In genomic region chr1:154076684-154077475, GRCm38 (mm10) we compare ENCODE assay signal across 10 mouse cellular contexts.
DNase-seq lines count a peak whose midpoint lies in the region; ATAC-seq and TF ChIP-seq lines count a peak whose summit lies in the region.
"Had no signal": no experiment of that assay in that cellular context is flagged by ENCODE, and none has a peak within 500 bp of the region (broad histone marks: within the 10 kb centered on the region; RNA-seq: fewer than 3 reads in every experiment).

No protein-coding gene starts in this region.

- no peak overlapping the region for H3K27ac ChIP-seq in intestine, postnatal 0 days (ENCODE audit: low read depth, low read length)
- H3K27ac ChIP-seq in intestine, embryonic 15.5 days, result no peak overlapping the region
- H3K27ac ChIP-seq: hindbrain, embryonic 15.5 days; midbrain, embryonic 13.5 days had no signal

- no peaks in the 10 kb centered on the region for H3K9me3 ChIP-seq in intestine, postnatal 0 days (ENCODE audit: control insufficient read depth)
- H3K9me3 ChIP-seq in intestine, embryonic 15.5 days, result no peaks in the 10 kb centered on the region
- H3K9me3 ChIP-seq: hindbrain, embryonic 15.5 days; midbrain, embryonic 13.5 days had no signal

- no peaks in the 10 kb centered on the region for H3K36me3 ChIP-seq in intestine, postnatal 0 days (ENCODE audit: control insufficient read depth, insufficient read depth)
- no peaks in the 10 kb centered on the region for H3K36me3 ChIP-seq in intestine, embryonic 15.5 days
- H3K36me3 ChIP-seq: hindbrain, embryonic 15.5 days; midbrain, embryonic 13.5 days had no signal

- H3K27me3 ChIP-seq in intestine, postnatal 0 days (replicated peaks; ENCODE audit: control insufficient read depth, insufficient read depth, low read length), result no peaks in the 10 kb centered on the region
- H3K27me3 ChIP-seq in intestine, embryonic 15.5 days (replicated peaks), result no peaks in the 10 kb centered on the region
- H3K27me3 ChIP-seq: hindbrain, embryonic 15.5 days; midbrain, embryonic 13.5 days had no signal

- DNase-seq in adrenal gland, adult 2 months, result peak; percentile 22
- no peak for DNase-seq in adrenal gland, postnatal 25 days
- DNase-seq in 3T3-L1 (ENCODE audit: low read depth, low spot score), result peak; percentile 29

- H3K4me1 ChIP-seq in intestine, postnatal 0 days (replicated peaks; ENCODE audit: control insufficient read depth, insufficient read depth, low read length), result 0 out of 2 replicates have a peak, but pooled peaks cover 2% of the 10 kb centered on the region
- H3K4me1 ChIP-seq in intestine, embryonic 15.5 days (replicated peaks), result 0 out of 2 replicates have a peak, but pooled peaks cover 4% of the 10 kb centered on the region
- H3K4me1 ChIP-seq: hindbrain, embryonic 15.5 days; midbrain, embryonic 13.5 days had no signal

- 65% methylated on average over 10 of the region's 10 CpGs for whole genome bisulfite sequencing in intestine, postnatal 0 days
- 71% methylated on average over 10 of the region's 10 CpGs for WGBS in intestine, embryonic 15.5 days

- no peak overlapping the region for H3K4me2 ChIP-seq in intestine, postnatal 0 days (replicated peaks; ENCODE audit: low read depth)
- no peak overlapping the region for H3K4me2 ChIP-seq in intestine, embryonic 15.5 days (replicated peaks)
- H3K4me2 ChIP-seq: hindbrain, embryonic 15.5 days; midbrain, embryonic 13.5 days had no signal

- peak; percentile 78 for TF ChIP-seq CTCF in intestine, postnatal 0 days (IDR thresholded peaks at IDR 0.05; ENCODE audit: low read depth)

- H3K9ac ChIP-seq in intestine, postnatal 0 days (ENCODE audit: low read depth, low read length), result no peak overlapping the region
- no peak overlapping the region for H3K9ac ChIP-seq in intestine, embryonic 15.5 days
- H3K9ac ChIP-seq: hindbrain, embryonic 15.5 days; midbrain, embryonic 13.5 days had no signal

- no peak for ATAC-seq in intestine, postnatal 0 days
- no peak for ATAC-seq in intestine, embryonic 15.5 days
- ATAC-seq in common myeloid progenitor, adult 5-6 weeks (replicated peaks; ENCODE audit: low read depth, poor library complexity, severe bottlenecking), result peak; percentile 68
- ATAC-seq in erythroid progenitor cell, adult 5-6 weeks (replicated peaks; ENCODE audit: low FRiP score, poor library complexity, severe bottlenecking), result no peak
- ATAC-seq in activated CD4-positive, CD25-positive, alpha-beta regulatory T cell, adult 4 months, result no peak
- ATAC-seq: midbrain, embryonic 13.5 days had no signal

- H3K4me3 ChIP-seq in intestine, postnatal 0 days (ENCODE audit: low read depth, low read length), result no peak overlapping the region
- no peak overlapping the region for H3K4me3 ChIP-seq in intestine, embryonic 15.5 days (replicated peaks)
- H3K4me3 ChIP-seq: hindbrain, embryonic 15.5 days; midbrain, embryonic 13.5 days had no signal
